Mouse (Mus musculus) kidney, adult 10 weeks (tissue): ENCODE measurements around the gene Nat8f3. TPM values are rescaled to one million over a fixed set of nuclear protein-coding genes. Genes with fewer than 3 reads are reported as not detected.

Source experiments
- polyA plus RNA-seq: library from polyadenylated mRNA; stranded (reverse); fragments of 350-450 nt; fragmentation: Illumina TruSeq; extraction: RNeasy Lipid Tissue Mini Kit (QIAGEN cat#74804); gene quantifications from one replicate; pipeline ENCODE4 v1.2.3, GENCODE M21; 2014; ENCODE audit warnings: low read depth, low replicate concordance

Nat8f3 gene
- polyA plus RNA-seq: 48.7 TPM

DNA sequence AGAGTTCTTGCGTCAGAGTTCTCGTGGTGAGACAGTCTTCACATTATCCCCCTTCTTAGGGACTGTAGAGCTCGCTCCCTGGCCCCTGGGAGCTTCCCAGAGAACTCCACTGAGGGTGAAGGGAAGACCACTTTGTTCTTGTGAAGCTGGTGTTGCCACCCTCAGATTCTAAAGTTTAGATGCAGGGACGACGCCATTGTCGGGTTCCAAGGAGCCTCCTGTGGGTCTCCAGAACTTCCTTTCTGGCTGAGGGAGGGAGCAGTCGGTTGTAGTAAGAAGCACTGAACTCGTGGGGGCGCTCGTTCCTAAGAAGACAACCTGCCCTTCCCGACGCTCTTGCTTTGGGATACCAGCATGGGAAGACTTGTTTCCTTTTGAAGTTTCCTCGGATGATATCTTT, at the start of gene Nat8f3:
Gene Nat8f3, minus strand, starts transcription at position 223 of the 400 bp plus-strand sequence.

GRCm38 (mm10) chr6:85713105-85713504, 52.4 kb downstream of the Nat8f3 start, which contains the start of gene Nat8f7:
Gene Nat8f7 (minus strand): TSS chr6:85713205.

Other genes starting within 250 kb of the Nat8f3 start
- 4.8 TPM for gene Alms1, start 178.2 kb downstream of the Nat8f3 start, polyA plus RNA-seq
- 4.2 TPM for gene Nat8f7, start 52.5 kb downstream of the Nat8f3 start, polyA plus RNA-seq
- gene Nat8f6, start 55.2 kb upstream of the Nat8f3 start, polyA plus RNA-seq: 27.1 TPM
- 4.9 TPM for gene Nat8f5, start 55.2 kb upstream of the Nat8f3 start, polyA plus RNA-seq
- gene Nat8, start 66.3 kb upstream of the Nat8f3 start, polyA plus RNA-seq: 17.2 TPM
- 19.5 TPM for gene Nat8f2, start 103.4 kb upstream of the Nat8f3 start, polyA plus RNA-seq
- gene Nat8f4, start 139.1 kb upstream of the Nat8f3 start, polyA plus RNA-seq: 8.9 TPM
- gene Tprkb, start 146.1 kb upstream of the Nat8f3 start, polyA plus RNA-seq: 305 TPM
- gene Nat8f1, start 149.9 kb upstream of the Nat8f3 start, polyA plus RNA-seq: 35.5 TPM
- 146 TPM for gene Dusp11, start 195.9 kb upstream of the Nat8f3 start, polyA plus RNA-seq